Mouse (Mus musculus) liver, postnatal 0 days (tissue): ENCODE measurements around the gene Gprc5a. TPM values are rescaled to one million over a fixed set of nuclear protein-coding genes. Genes with fewer than 3 reads are reported as not detected.

Source experiments
- ATAC-seq: fragments of 200-750 bp; cut with Nextera tagmentation; 2 replicates; pipeline ENCODE4 v1.8.0; 2017; ENCODE audit warnings: mild to moderate bottlenecking, moderate library complexity
- DNase-seq: peaks from one replicate; pipeline ENCODE4 v3.0.0-alpha.2; 2016
- H3K27ac ChIP-seq: fragments of 300-500 bp; sonication (generic); 2 replicates; pipeline ENCODE4 v1.5.1; 2014; ENCODE audit warnings: antibody characterized with exemption, moderate library complexity, mild to moderate bottlenecking, low read depth
- H3K27me3 ChIP-seq: fragments of 300-500 bp; sonication (generic); 2 replicates; pipeline ENCODE4 v1.6.1; 2014; ENCODE audit warnings: low read length, control low read depth, mixed read lengths; ENCODE audit not compliant: insufficient read depth
- H3K36me3 ChIP-seq: fragments of 300-500 bp; sonication (generic); replicated peaks from 2 replicates; pipeline ENCODE4 v1.6.1; 2014; ENCODE audit warnings: mild to moderate bottlenecking, control low read depth, low read length, moderate library complexity, mixed read lengths; ENCODE audit not compliant: insufficient read depth
- H3K4me1 ChIP-seq: fragments of 300-500 bp; sonication (generic); 2 replicates; pipeline ENCODE4 v1.6.1; 2014; ENCODE audit warnings: antibody characterized with exemption, mild to moderate bottlenecking, control low read depth; ENCODE audit not compliant: insufficient read depth
- H3K4me2 ChIP-seq: fragments of 300-500 bp; sonication (generic); 2 replicates; pipeline ENCODE4 v1.6.1; 2014; ENCODE audit warnings: low read depth, mild to moderate bottlenecking, low read length, moderate library complexity, mixed read lengths
- H3K4me3 ChIP-seq: fragments of 300-500 bp; sonication (generic); 2 replicates; pipeline ENCODE4 v1.5.1; 2014; ENCODE audit warnings: low read depth, low read length
- H3K9ac ChIP-seq: fragments of 300-500 bp; sonication (generic); replicated peaks from 2 replicates; pipeline ENCODE4 v1.6.1; 2014; ENCODE audit warnings: mild to moderate bottlenecking, moderate library complexity
- H3K9me3 ChIP-seq: fragments of 300-500 bp; sonication (generic); 2 replicates; pipeline ENCODE4 v1.6.1; 2016; ENCODE audit warnings: mild to moderate bottlenecking, control low read depth, low read length, mixed read lengths
- CTCF ChIP-seq: sonication (generic); IDR thresholded peaks from 2 replicates; pipeline ENCODE4 v1.5.1; 2016; ENCODE audit warnings: antibody characterized with exemption, low read depth
- EP300 ChIP-seq: IDR thresholded peaks from 2 replicates; pipeline ENCODE4 v1.6.1; 2016; ENCODE audit warnings: antibody characterized with exemption, low read depth, mild to moderate bottlenecking
- WGBS: fragments of 180-500 bp; shearing (Covaris S2); extraction: QIAGEN DNeasy Blood & Tissue Kit; methylation state at CpG from one replicate; pipeline ENCODE4 v1.1.7; 2014; ENCODE audit not compliant: insufficient replicate concordance; 5-methylcytosine and 5-hydroxymethylcytosine counted together
- polyA plus RNA-seq: library from polyadenylated mRNA; unstranded; fragments of >200 nt; fragmentation: Nextera tagmentation; extraction: Ambion mirVana; gene quantifications from 2 replicates; pipeline ENCODE4 v1.2.1, GENCODE M21; 2015

Gene Gprc5a
- polyA plus RNA-seq, 1 experiment from 2014 or later: 0.21 TPM

- H3K36me3 ChIP-seq: no peaks in the 10 kb centered on the region
- H3K27ac ChIP-seq: no peak overlapping the region
- H3K27me3 ChIP-seq: no peaks in the 10 kb centered on the region
- TF ChIP-seq CTCF (peak; percentile 31), EP300 (no peak)
- H3K4me2 ChIP-seq: no peak overlapping the region
- no peaks in the 10 kb centered on the region for H3K9me3 ChIP-seq
- no peaks in the 10 kb centered on the region for H3K4me1 ChIP-seq
- no peak for ATAC-seq
- no peak overlapping the region for H3K4me3 ChIP-seq
- DNase-seq: no peak
- 54% methylated on average over 12 of the region's 12 CpGs for WGBS
- no peak overlapping the region for H3K9ac ChIP-seq
These were observed 13.0 kb downstream of the Gprc5a start for GRCm38 (mm10) chr6:135078420-135078819.

GRCm38 (mm10) chr6:135083991-135084502 is 18.6 kb downstream of the Gprc5a start:
- ATAC-seq (no peak), DNase-seq (no peak)
- H3K36me3 ChIP-seq: no peaks in the 10 kb centered on the region
- no peaks in the 10 kb centered on the region for H3K27me3 ChIP-seq
- no peak overlapping the region for H3K27ac ChIP-seq
- no peaks in the 10 kb centered on the region for H3K9me3 ChIP-seq
- TF ChIP-seq CTCF (no peak), EP300 (no peak)
- no peak overlapping the region for H3K4me3 ChIP-seq
- no peak overlapping the region for H3K4me2 ChIP-seq
- 66% methylated on average over 10 of the region's 10 CpGs for WGBS
- no peak overlapping the region for H3K9ac ChIP-seq
- no peaks in the 10 kb centered on the region for H3K4me1 ChIP-seq

- no peak for TF ChIP-seq EP300
- no peak for TF ChIP-seq CTCF
- no peak for ATAC-seq
These were observed 20.3 kb downstream of the Gprc5a start for GRCm38 (mm10) chr6:135085703-135086102.

GRCm38 (mm10) chr6:135087721-135088451 is 22.4 kb downstream of the Gprc5a start:
- H3K9me3 ChIP-seq: no peaks in the 10 kb centered on the region
- H3K4me2 ChIP-seq: peak overlapping the region; percentile 26
- WGBS: 20% methylated on average over 19 of the region's 19 CpGs
- no peaks in the 10 kb centered on the region for H3K36me3 ChIP-seq
- no peak overlapping the region for H3K9ac ChIP-seq
- H3K27me3 ChIP-seq: no peaks in the 10 kb centered on the region
- no peaks in the 10 kb centered on the region for H3K4me1 ChIP-seq
- TF ChIP-seq CTCF (peak; percentile 91), EP300 (no peak)
- no peak overlapping the region for H3K4me3 ChIP-seq
- DNase-seq: peak; percentile 81
- no peak overlapping the region for H3K27ac ChIP-seq
- peak; percentile 74 for ATAC-seq

More at GRCm38 (mm10) chr6:135085703-135086102, 20.3 kb downstream of the Gprc5a start:
- no peaks in the 10 kb centered on the region for H3K4me1 ChIP-seq
- no peak overlapping the region for H3K4me3 ChIP-seq
- WGBS: 65% methylated on average over 1 of the region's 1 CpGs
- no peak for DNase-seq
- H3K36me3 ChIP-seq: no peaks in the 10 kb centered on the region
- no peak overlapping the region for H3K9ac ChIP-seq
- H3K4me2 ChIP-seq: no peak overlapping the region
- no peaks in the 10 kb centered on the region for H3K9me3 ChIP-seq
- H3K27me3 ChIP-seq: no peaks in the 10 kb centered on the region
- no peak overlapping the region for H3K27ac ChIP-seq

- no peak overlapping the region for H3K4me2 ChIP-seq
These were observed 24.3 kb downstream of the Gprc5a start for GRCm38 (mm10) chr6:135089786-135090185.

GRCm38 (mm10) chr6:135090661-135091060 is 25.2 kb downstream of the Gprc5a start:
- Histone ChIP-seq H3K4me3 (no peak overlapping the region), H3K9me3 (no peaks in the 10 kb centered on the region), H3K36me3 (no peaks in the 10 kb centered on the region), H3K4me1 (no peaks in the 10 kb centered on the region), H3K4me2 (no peak overlapping the region), H3K27me3 (no peaks in the 10 kb centered on the region), H3K27ac (no peak overlapping the region), H3K9ac (no peak overlapping the region)
- DNase-seq (no peak), ATAC-seq (no peak)
- 78% methylated on average over 4 of the region's 4 CpGs for WGBS
- TF ChIP-seq CTCF (no peak), EP300 (no peak)

More at GRCm38 (mm10) chr6:135089786-135090185, 24.3 kb downstream of the Gprc5a start:
- Histone ChIP-seq H3K4me3 (no peak overlapping the region), H3K36me3 (no peaks in the 10 kb centered on the region), H3K9me3 (no peaks in the 10 kb centered on the region), H3K27me3 (no peaks in the 10 kb centered on the region), H3K9ac (no peak overlapping the region), H3K4me1 (no peaks in the 10 kb centered on the region), H3K27ac (no peak overlapping the region)
- 39% methylated on average over 8 of the region's 8 CpGs for WGBS
- ATAC-seq (no peak), DNase-seq (no peak)
- TF ChIP-seq EP300 (no peak), CTCF (no peak)
